Mouse (Mus musculus): Measurements from ENCODE around the gene Fbxl13. TPM values are rescaled to one million over a fixed set of nuclear protein-coding genes. Genes with fewer than 3 reads are reported as not detected.

Fbxl13 gene
- total and polyA plus RNA-seq, 3 experiments = 0.14 to 0.30 (median 0.19) TPM

DNA sequence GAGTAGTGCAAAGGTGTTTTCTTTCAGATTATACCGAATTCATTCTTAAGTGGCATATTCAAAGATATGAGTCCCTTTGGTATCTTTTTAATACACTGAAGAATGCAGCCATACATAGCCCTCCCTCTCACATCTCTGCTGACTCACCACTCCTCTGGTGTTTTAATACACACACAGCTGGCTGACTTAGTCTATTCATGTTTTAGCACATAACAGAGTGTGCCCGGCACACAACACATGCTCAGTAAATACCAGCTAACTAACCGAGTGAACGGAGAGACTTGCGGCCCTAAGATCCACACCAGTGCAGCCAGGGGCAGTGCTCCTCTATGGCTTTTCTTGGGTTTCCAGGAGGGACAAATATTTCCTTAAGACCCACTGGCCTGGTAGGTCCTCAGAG, 35.5 kb upstream of the Fbxl13 start:
- H3K36me3 ChIP-seq (replicated peaks in 1 of 2; ENCODE audit: control insufficient read depth in 1 of 2, insufficient read depth in 1 of 2, low read length in 1 of 2) = no peaks in the 10 kb centered on the region
- peaks cover 3 to 10% of the 10 kb centered on the region in 2 experiments for H3K4me1 ChIP-seq (ENCODE audit: control insufficient read depth in 1 of 2, insufficient read depth in 2 of 2)
- H3K27ac ChIP-seq (ENCODE audit: insufficient read depth, low read depth) = no peak overlapping the region
- in situ Hi-C loops (cut with MboI; ENCODE audit: low pct_ligation_motif_present, low pct_unique_long_range_greater_than_20kb, low sequenced_read_pairs) (no loop called here), dilution Hi-C loops (cut with MboI; ENCODE audit: extremely low pct_ligation_motif_present, extremely low pct_unique_long_range_greater_than_20kb, low sequenced_read_pairs) (no loop called here)
- no peak overlapping the region for H3K4me3 ChIP-seq (replicated peaks in 1 of 3; ENCODE audit: low read depth in 2 of 3, low read length in 2 of 3, poor library complexity in 1 of 3)
- no peak overlapping the region for H3K9ac ChIP-seq (ENCODE audit: insufficient read depth, low read depth)
- no peaks in the 10 kb centered on the region for H3K9me3 ChIP-seq (replicated peaks; ENCODE audit: low read length)
- H3K79me2 ChIP-seq (replicated peaks; ENCODE audit: control insufficient read depth, extremely low read depth, insufficient read depth, poor library complexity, severe bottlenecking) = no peaks in the 10 kb centered on the region
- TF ChIP-seq UBTF (IDR thresholded peaks at IDR 0.05; ENCODE audit: low read depth, low read length) (no peak), BHLHE40 (IDR thresholded peaks at IDR 0.05; ENCODE audit: low read depth, low read length) (no peak), IRF4 (IDR thresholded peaks at IDR 0.05; ENCODE audit: low read depth, low read length) (no peak), GABPA (IDR thresholded peaks at IDR 0.05; ENCODE audit: insufficient replicate concordance, low read depth, low read length) (no peak), ZMIZ1 (IDR thresholded peaks at IDR 0.05; ENCODE audit: low read depth, low read length) (no peak), NRF1 (IDR thresholded peaks at IDR 0.05; ENCODE audit: low read depth, low read length) (no peak), TBP (conservative IDR thresholded peaks at IDR 0.05; ENCODE audit: low read depth, low read length) (no peak), USF1 (IDR thresholded peaks at IDR 0.05; ENCODE audit: low read depth, low read length) (no peak), CTCF (conservative IDR thresholded peaks at IDR 0.05 in 1 of 2, IDR thresholded peaks at IDR 0.05 in 1 of 2; ENCODE audit: low read depth in 2 of 2, low read length in 2 of 2) (no peak), HCFC1 (IDR thresholded peaks at IDR 0.05; ENCODE audit: low read depth, low read length) (no peak), ZKSCAN1 (IDR thresholded peaks at IDR 0.05; ENCODE audit: borderline replicate concordance, low read depth, low read length) (no peak)
- no peaks in the 10 kb centered on the region for H3K27me3 ChIP-seq (replicated peaks)
- DNase-seq (ENCODE audit: extremely low read depth) = no peak
- H3K4me2 ChIP-seq (ENCODE audit: insufficient read depth, low read depth, poor library complexity, severe bottlenecking) = no peak overlapping the region

- Histone ChIP-seq H3K36me3 (replicated peaks in 1 of 2; ENCODE audit: control insufficient read depth in 1 of 2, insufficient read depth in 1 of 2, low read length in 1 of 2) (peaks cover 4 to 8% of the 10 kb centered on the region in 2 experiments), H3K4me3 (replicated peaks in 1 of 3; ENCODE audit: low read depth in 2 of 3, low read length in 2 of 3, poor library complexity in 1 of 3) (no peak overlapping the region), H3K9me3 (replicated peaks; ENCODE audit: low read length) (no peaks in the 10 kb centered on the region), H3K4me1 (ENCODE audit: control insufficient read depth in 1 of 2, insufficient read depth in 2 of 2) (peaks cover 3 to 10% of the 10 kb centered on the region in 2 experiments), H3K27ac (ENCODE audit: insufficient read depth, low read depth) (no peak overlapping the region), H3K27me3 (replicated peaks) (no peaks in the 10 kb centered on the region), H3K9ac (ENCODE audit: insufficient read depth, low read depth) (no peak overlapping the region), H3K4me2 (ENCODE audit: insufficient read depth, low read depth, poor library complexity, severe bottlenecking) (no peak overlapping the region), H3K79me2 (replicated peaks; ENCODE audit: control insufficient read depth, extremely low read depth, insufficient read depth, poor library complexity, severe bottlenecking) (no peaks in the 10 kb centered on the region)
- dilution Hi-C loops (cut with MboI; ENCODE audit: extremely low pct_ligation_motif_present, extremely low pct_unique_long_range_greater_than_20kb, low sequenced_read_pairs) = no loop called here
- no peak for DNase-seq (ENCODE audit: extremely low read depth)
- in situ Hi-C loops (cut with MboI; ENCODE audit: low pct_ligation_motif_present, low pct_unique_long_range_greater_than_20kb, low sequenced_read_pairs) = no loop called here
- TF ChIP-seq SMC3 (IDR thresholded peaks at IDR 0.05; ENCODE audit: low read depth, low read length) = no peak
- no peak for TF ChIP-seq JUN (IDR thresholded peaks at IDR 0.05; ENCODE audit: insufficient read depth, low read depth, low read length)
- TF ChIP-seq PAX5 (IDR thresholded peaks at IDR 0.05; ENCODE audit: low read length) = no peak
- no peak for TF ChIP-seq ZC3H11A (IDR thresholded peaks at IDR 0.05; ENCODE audit: low read depth, low read length)
- no peak for TF ChIP-seq MXI1 (IDR thresholded peaks at IDR 0.05; ENCODE audit: low read depth, low read length)
- TF ChIP-seq ZMIZ1 (IDR thresholded peaks at IDR 0.05; ENCODE audit: low read depth, low read length) = no peak
- no peak for TF ChIP-seq JUND (conservative IDR thresholded peaks at IDR 0.05; ENCODE audit: low read depth, low read length)
- no peak for TF ChIP-seq SIN3A (IDR thresholded peaks at IDR 0.05; ENCODE audit: low read length)
- TF ChIP-seq GABPA (IDR thresholded peaks at IDR 0.05; ENCODE audit: insufficient replicate concordance, low read depth, low read length) = no peak
- no peak for TF ChIP-seq E2F4 (IDR thresholded peaks at IDR 0.05; ENCODE audit: insufficient replicate concordance, low read depth, low read length)
- no peak for TF ChIP-seq USF1 (IDR thresholded peaks at IDR 0.05; ENCODE audit: low read depth, low read length)
These were observed 34.6 kb upstream of the Fbxl13 start for GRCm38 (mm10) chr5:21680029-21680428.

Data from CH12.LX (cell line).